Comparison of ENCODE assay signal across 20 mouse cellular contexts in genomic region chr5:15906446-15906845, GRCm38 (mm10).
"Had no signal": no experiment of that assay in that cellular context is flagged by ENCODE, and none has a peak within 500 bp of the region (broad histone marks: within the 10 kb centered on the region; RNA-seq: fewer than 3 reads in every experiment).

No protein-coding gene starts in this region.

- H3K27me3 ChIP-seq: limb, embryonic 13.5 days; liver, embryonic 12.5 days; liver, embryonic 15.5 days; lung, embryonic 15.5 days; megakaryocyte, embryonic 14.5 days; neural tube, embryonic 13.5 days had no signal

- H3K4me3 ChIP-seq: limb, embryonic 10.5 days; limb, embryonic 13.5 days; liver, embryonic 12.5 days; liver, embryonic 15.5 days; lung, embryonic 15.5 days; megakaryocyte, embryonic 14.5 days; midbrain, embryonic 10.5 days; neural tube, embryonic 13.5 days had no signal

- H3K4me2 ChIP-seq: limb, embryonic 13.5 days; liver, embryonic 12.5 days; liver, embryonic 15.5 days; lung, embryonic 15.5 days; neural tube, embryonic 13.5 days had no signal

- ATAC-seq: liver, embryonic 12.5 days had no signal

- H3K36me3 ChIP-seq: limb, embryonic 10.5 days; limb, embryonic 13.5 days; liver, embryonic 12.5 days; liver, embryonic 15.5 days; lung, embryonic 15.5 days; midbrain, embryonic 10.5 days; neural tube, embryonic 13.5 days had no signal

- DNase-seq: kidney, adult 11 months; kidney, adult 9 months; kidney, postnatal 14 days; layer of hippocampus, adult 9-11 months; liver; lung, adult 18-20 months; lung, postnatal 10 days; lung, postnatal 36 days; midbrain, embryonic 14.5 days; retina, postnatal 1 day; thymus, adult 18-20 months; thymus, postnatal 36 days had no signal

- H3K27ac ChIP-seq: limb, embryonic 10.5 days; limb, embryonic 13.5 days; liver, embryonic 12.5 days; liver, embryonic 15.5 days; lung, embryonic 15.5 days; midbrain, embryonic 10.5 days; neural tube, embryonic 13.5 days had no signal

- H3K9me3 ChIP-seq: limb, embryonic 10.5 days; limb, embryonic 13.5 days; liver, embryonic 12.5 days; liver, embryonic 15.5 days; lung, embryonic 15.5 days; midbrain, embryonic 10.5 days; neural tube, embryonic 13.5 days had no signal

- H3K9ac ChIP-seq: limb, embryonic 13.5 days; liver, embryonic 12.5 days; liver, embryonic 15.5 days; lung, embryonic 15.5 days; neural tube, embryonic 13.5 days had no signal

- H3K4me1 ChIP-seq: liver, embryonic 12.5 days; liver, embryonic 15.5 days; lung, embryonic 15.5 days; megakaryocyte, embryonic 14.5 days; midbrain, embryonic 10.5 days; neural tube, embryonic 13.5 days had no signal
